Mouse (Mus musculus) hematopoietic stem cell, adult 5-6 weeks (primary cell): ENCODE data around the gene Fbxl17. TPM values are rescaled to one million over a fixed set of nuclear protein-coding genes. Genes with fewer than 3 reads are reported as not detected.

ENCODE experiments used
- ATAC-seq, 2 experiments: fragments of 125-278 bp in 1 of 2; replicated peaks in 1 of 2; 2 replicates each; pipeline ENCODE4 v1.8.0; 2016 to 2017; ENCODE audit warnings: inconsistent platforms in 2 of 2, mild to moderate bottlenecking in 2 of 2, moderate number of reproducible peaks in 2 of 2, low read depth in 1 of 2, moderate TSS enrichment in 1 of 2; ENCODE audit not compliant: low FRiP score in 2 of 2, poor library complexity in 2 of 2, severe bottlenecking in 2 of 2, insufficient read depth in 1 of 2, low TSS enrichment in 1 of 2
- total RNA-seq: library from RNA; stranded (forward); fragments of 172-1452, 232-1000 nt; gene quantifications from 2 replicates; pipeline ENCODE4 v1.2.3, GENCODE M21; 2017

Gene Fbxl17
- total RNA-seq, 1 experiment from 2014 or later, result 8.8 TPM

- no peak for ATAC-seq
These were observed 321.5 kb downstream of the Fbxl17 start for GRCm38 (mm10) chr17:63178331-63178730.

GRCm38 (mm10) chr17:63176411-63176810 is 323.4 kb downstream of the Fbxl17 start:
- no peak for ATAC-seq

GRCm38 (mm10) chr17:63172697-63173096 is 327.1 kb downstream of the Fbxl17 start:
- no peak for ATAC-seq

GRCm38 (mm10) chr17:63171890-63172491 is 327.8 kb downstream of the Fbxl17 start:
- ATAC-seq, result no peak

GRCm38 (mm10) chr17:63171264-63171663 is 328.6 kb downstream of the Fbxl17 start:
- ATAC-seq, result no peak

- ATAC-seq, result no peak
These were observed 331.6 kb downstream of the Fbxl17 start for GRCm38 (mm10) chr17:63168019-63168788.

GRCm38 (mm10) chr17:63167248-63167647 is 332.6 kb downstream of the Fbxl17 start:
- ATAC-seq, result no peak

GRCm38 (mm10) chr17:63166692-63167091 is 333.1 kb downstream of the Fbxl17 start:
- ATAC-seq, result no peak

- 0 out of 4 replicates have a peak, but pooled peaks of 1 of the 2 experiments have one; percentile 42 for ATAC-seq
These were observed 334.0 kb downstream of the Fbxl17 start for GRCm38 (mm10) chr17:63165847-63166246.

- ATAC-seq, result no peak
These were observed 335.5 kb downstream of the Fbxl17 start for GRCm38 (mm10) chr17:63164289-63164688.

GRCm38 (mm10) chr17:63161953-63162352 is 337.9 kb downstream of the Fbxl17 start:
- ATAC-seq, result no peak

GRCm38 (mm10) chr17:63159196-63159595 is 340.6 kb downstream of the Fbxl17 start:
- no peak for ATAC-seq

GRCm38 (mm10) chr17:63158436-63158835 is 341.4 kb downstream of the Fbxl17 start:
- ATAC-seq, result no peak

- ATAC-seq, result no peak
These were observed 341.9 kb downstream of the Fbxl17 start for GRCm38 (mm10) chr17:63157906-63158305.

- no peak for ATAC-seq
These were observed 342.8 kb downstream of the Fbxl17 start for GRCm38 (mm10) chr17:63157019-63157418.

- ATAC-seq, result no peak
These were observed 353.3 kb downstream of the Fbxl17 start for GRCm38 (mm10) chr17:63146514-63146913.

GRCm38 (mm10) chr17:63145751-63146491 is 353.9 kb downstream of the Fbxl17 start:
- ATAC-seq, result no peak

GRCm38 (mm10) chr17:63145311-63145741 is 354.5 kb downstream of the Fbxl17 start:
- no peak for ATAC-seq
